Mouse (Mus musculus): ENCODE data around the gene Ahnak2. TPM values are rescaled to one million over a fixed set of nuclear protein-coding genes. Genes with fewer than 3 reads are reported as not detected.

Ahnak2 gene
- total and polyA plus RNA-seq, 2 experiments: 0.13 to 0.18 TPM

GRCm38 (mm10) chr12:112732591-112732990 is 69.9 kb downstream of the Ahnak2 start:
- TF ChIP-seq CTCF (IDR thresholded peaks at IDR 0.05; ENCODE audit: low read depth, low read length) (no peak), POLR2A (IDR thresholded peaks at IDR 0.05; ENCODE audit: extremely low read depth, insufficient read depth, low read length) (no peak)
- H3K4me3 ChIP-seq (ENCODE audit: insufficient read depth, low read depth, low read length): no peak overlapping the region
- H3K36me3 ChIP-seq (ENCODE audit: control insufficient read depth, insufficient read depth, low read length): no peaks in the 10 kb centered on the region
- 88% methylated on average over 10 of the region's 10 CpGs for WGBS
- no peaks in the 10 kb centered on the region for H3K27me3 ChIP-seq (ENCODE audit: control insufficient read depth, insufficient read depth, low read length)
- no peak overlapping the region for H3K27ac ChIP-seq (replicated peaks; ENCODE audit: insufficient read depth, low read depth, low read length)
- H3K4me1 ChIP-seq (ENCODE audit: control insufficient read depth, insufficient read depth, low read length): no peaks in the 10 kb centered on the region
- no peak overlapping the region for H3K9ac ChIP-seq (ENCODE audit: low read depth, low read length)
- no peak for DNase-seq (ENCODE audit: extremely low read depth, low read depth, low spot score)
- H3K79me2 ChIP-seq (ENCODE audit: control insufficient read depth, insufficient read depth, low read length): no peaks in the 10 kb centered on the region

- H3K79me2 ChIP-seq (ENCODE audit: control insufficient read depth, insufficient read depth, low read length): 0 out of 2 replicates have a peak, but pooled peaks cover 7% of the 10 kb centered on the region
- DNase-seq (ENCODE audit: extremely low read depth, low read depth, low spot score): no peak
- no peak for TF ChIP-seq CTCF (IDR thresholded peaks at IDR 0.05; ENCODE audit: low read depth, low read length)
- TF ChIP-seq POLR2A (IDR thresholded peaks at IDR 0.05; ENCODE audit: extremely low read depth, insufficient read depth, low read length): no peak
- H3K4me3 ChIP-seq (ENCODE audit: insufficient read depth, low read depth, low read length): no peak overlapping the region
- H3K9ac ChIP-seq (ENCODE audit: low read depth, low read length): no peak overlapping the region
- no peak overlapping the region for H3K27ac ChIP-seq (replicated peaks; ENCODE audit: insufficient read depth, low read depth, low read length)
- 90% methylated on average over 14 of the region's 14 CpGs for WGBS
- H3K36me3 ChIP-seq (ENCODE audit: control insufficient read depth, insufficient read depth, low read length): no peaks in the 10 kb centered on the region
- no peaks in the 10 kb centered on the region for H3K27me3 ChIP-seq (ENCODE audit: control insufficient read depth, insufficient read depth, low read length)
- H3K4me1 ChIP-seq (ENCODE audit: control insufficient read depth, insufficient read depth, low read length): no peaks in the 10 kb centered on the region
These were observed 71.6 kb downstream of the Ahnak2 start for GRCm38 (mm10) chr12:112730808-112731207.

GRCm38 (mm10) chr12:112727801-112728200 is 74.7 kb downstream of the Ahnak2 start:
- H3K27me3 ChIP-seq (ENCODE audit: control insufficient read depth, insufficient read depth, low read length): no peaks in the 10 kb centered on the region
- H3K4me1 ChIP-seq (ENCODE audit: control insufficient read depth, insufficient read depth, low read length): peaks cover 2% of the 10 kb centered on the region
- TF ChIP-seq POLR2A (IDR thresholded peaks at IDR 0.05; ENCODE audit: extremely low read depth, insufficient read depth, low read length) (no peak), CTCF (IDR thresholded peaks at IDR 0.05; ENCODE audit: low read depth, low read length) (no peak)
- H3K9ac ChIP-seq (ENCODE audit: low read depth, low read length): no peak overlapping the region
- WGBS: 74% methylated on average over 8 of the region's 8 CpGs
- peaks cover 18% of the 10 kb centered on the region; the same call in 1 of the 2 replicates for H3K79me2 ChIP-seq (ENCODE audit: control insufficient read depth, insufficient read depth, low read length)
- H3K27ac ChIP-seq (replicated peaks; ENCODE audit: insufficient read depth, low read depth, low read length): no peak overlapping the region
- DNase-seq (ENCODE audit: extremely low read depth, low read depth, low spot score): no peak
- no peaks in the 10 kb centered on the region for H3K36me3 ChIP-seq (ENCODE audit: control insufficient read depth, insufficient read depth, low read length)
- H3K4me3 ChIP-seq (ENCODE audit: insufficient read depth, low read depth, low read length): no peak overlapping the region

GRCm38 (mm10) chr12:112724077-112724805 is 78.2 kb downstream of the Ahnak2 start:
- H3K27ac ChIP-seq (replicated peaks; ENCODE audit: insufficient read depth, low read depth, low read length): no peak overlapping the region
- H3K27me3 ChIP-seq (ENCODE audit: control insufficient read depth, insufficient read depth, low read length): no peaks in the 10 kb centered on the region
- peaks cover 27% of the 10 kb centered on the region; the same call in 1 of the 2 replicates for H3K79me2 ChIP-seq (ENCODE audit: control insufficient read depth, insufficient read depth, low read length)
- no peak overlapping the region for H3K9ac ChIP-seq (ENCODE audit: low read depth, low read length)
- H3K4me1 ChIP-seq (ENCODE audit: control insufficient read depth, insufficient read depth, low read length): peaks cover 10% of the 10 kb centered on the region
- DNase-seq (ENCODE audit: extremely low read depth, low read depth, low spot score): peak; percentile 57
- WGBS: 59% methylated on average over 11 of the region's 11 CpGs
- H3K36me3 ChIP-seq (ENCODE audit: control insufficient read depth, insufficient read depth, low read length): no peaks in the 10 kb centered on the region
- no peak overlapping the region for H3K4me3 ChIP-seq (ENCODE audit: insufficient read depth, low read depth, low read length)
- TF ChIP-seq POLR2A (IDR thresholded peaks at IDR 0.05; ENCODE audit: extremely low read depth, insufficient read depth, low read length) (no peak), CTCF (IDR thresholded peaks at IDR 0.05; ENCODE audit: low read depth, low read length) (peak; percentile 38; the same call in 1 of the 2 replicates)

- DNase-seq (ENCODE audit: extremely low read depth, low read depth, low spot score): no peak
- no peak overlapping the region for H3K9ac ChIP-seq (ENCODE audit: low read depth, low read length)
- H3K79me2 ChIP-seq (ENCODE audit: control insufficient read depth, insufficient read depth, low read length): peaks cover 27% of the 10 kb centered on the region; the same call in 1 of the 2 replicates
- TF ChIP-seq POLR2A (IDR thresholded peaks at IDR 0.05; ENCODE audit: extremely low read depth, insufficient read depth, low read length) (no peak), CTCF (IDR thresholded peaks at IDR 0.05; ENCODE audit: low read depth, low read length) (no peak)
- H3K27me3 ChIP-seq (ENCODE audit: control insufficient read depth, insufficient read depth, low read length): no peaks in the 10 kb centered on the region
- no peaks in the 10 kb centered on the region for H3K36me3 ChIP-seq (ENCODE audit: control insufficient read depth, insufficient read depth, low read length)
- H3K4me1 ChIP-seq (ENCODE audit: control insufficient read depth, insufficient read depth, low read length): peaks cover 10% of the 10 kb centered on the region
- WGBS: 86% methylated on average over 6 of the region's 6 CpGs
- no peak overlapping the region for H3K27ac ChIP-seq (replicated peaks; ENCODE audit: insufficient read depth, low read depth, low read length)
- H3K4me3 ChIP-seq (ENCODE audit: insufficient read depth, low read depth, low read length): no peak overlapping the region
These were observed 79.0 kb downstream of the Ahnak2 start for GRCm38 (mm10) chr12:112723445-112723844.

GRCm38 (mm10) chr12:112723028-112723330 is 79.5 kb downstream of the Ahnak2 start:
- TF ChIP-seq CTCF (IDR thresholded peaks at IDR 0.05; ENCODE audit: low read depth, low read length): no peak
- no peak for TF ChIP-seq POLR2A (IDR thresholded peaks at IDR 0.05; ENCODE audit: extremely low read depth, insufficient read depth, low read length)
- H3K4me1 ChIP-seq (ENCODE audit: control insufficient read depth, insufficient read depth, low read length): peaks cover 10% of the 10 kb centered on the region
- H3K27ac ChIP-seq (replicated peaks; ENCODE audit: insufficient read depth, low read depth, low read length): peak overlapping the region; percentile 82
- no peaks in the 10 kb centered on the region for H3K36me3 ChIP-seq (ENCODE audit: control insufficient read depth, insufficient read depth, low read length)
- H3K79me2 ChIP-seq (ENCODE audit: control insufficient read depth, insufficient read depth, low read length): peaks cover 27% of the 10 kb centered on the region; the same call in 1 of the 2 replicates
- 16% methylated on average over 5 of the region's 5 CpGs for WGBS
- DNase-seq (ENCODE audit: extremely low read depth, low read depth, low spot score): no peak
- no peaks in the 10 kb centered on the region for H3K27me3 ChIP-seq (ENCODE audit: control insufficient read depth, insufficient read depth, low read length)
- peak overlapping the region; percentile 97 for H3K9ac ChIP-seq (ENCODE audit: low read depth, low read length)
- peak overlapping the region; percentile 94; the same call in 1 of the 2 replicates for H3K4me3 ChIP-seq (ENCODE audit: insufficient read depth, low read depth, low read length)

Measured in liver, adult 2 months (tissue).